Mouse (Mus musculus) lung, postnatal 14 days (tissue): ENCODE measurements at regions not wholly inside any gene's neighbourhood (a gene's known extent, or its start where the extent isn't known, plus 50 kb on each side); places are given as distances from the start of the nearest gene placed in this dataset.

Experiments used
- DNase-seq: peaks from one replicate; pipeline ENCODE4 v3.0.0; 2021

DNA sequence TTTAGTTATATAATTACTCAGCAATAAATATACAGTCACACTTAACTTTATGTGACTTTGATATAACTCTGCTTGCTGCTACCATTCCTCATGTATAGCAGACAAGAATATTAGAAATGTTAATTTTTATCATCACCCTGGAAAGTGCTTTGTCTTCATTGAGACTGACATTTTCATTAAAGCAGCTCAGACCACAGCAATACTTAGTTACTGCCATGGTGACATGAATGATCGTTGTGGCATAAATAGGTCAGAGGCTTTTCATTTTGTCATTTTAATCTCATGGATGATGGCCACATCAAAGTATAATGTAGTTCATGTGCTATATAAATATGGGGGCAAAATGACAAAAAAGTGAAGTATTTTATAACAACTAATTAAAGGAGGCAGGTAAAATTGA is 498.1 kb downstream of the Slc22a22 start:
- DNase-seq = no peak

DNA sequence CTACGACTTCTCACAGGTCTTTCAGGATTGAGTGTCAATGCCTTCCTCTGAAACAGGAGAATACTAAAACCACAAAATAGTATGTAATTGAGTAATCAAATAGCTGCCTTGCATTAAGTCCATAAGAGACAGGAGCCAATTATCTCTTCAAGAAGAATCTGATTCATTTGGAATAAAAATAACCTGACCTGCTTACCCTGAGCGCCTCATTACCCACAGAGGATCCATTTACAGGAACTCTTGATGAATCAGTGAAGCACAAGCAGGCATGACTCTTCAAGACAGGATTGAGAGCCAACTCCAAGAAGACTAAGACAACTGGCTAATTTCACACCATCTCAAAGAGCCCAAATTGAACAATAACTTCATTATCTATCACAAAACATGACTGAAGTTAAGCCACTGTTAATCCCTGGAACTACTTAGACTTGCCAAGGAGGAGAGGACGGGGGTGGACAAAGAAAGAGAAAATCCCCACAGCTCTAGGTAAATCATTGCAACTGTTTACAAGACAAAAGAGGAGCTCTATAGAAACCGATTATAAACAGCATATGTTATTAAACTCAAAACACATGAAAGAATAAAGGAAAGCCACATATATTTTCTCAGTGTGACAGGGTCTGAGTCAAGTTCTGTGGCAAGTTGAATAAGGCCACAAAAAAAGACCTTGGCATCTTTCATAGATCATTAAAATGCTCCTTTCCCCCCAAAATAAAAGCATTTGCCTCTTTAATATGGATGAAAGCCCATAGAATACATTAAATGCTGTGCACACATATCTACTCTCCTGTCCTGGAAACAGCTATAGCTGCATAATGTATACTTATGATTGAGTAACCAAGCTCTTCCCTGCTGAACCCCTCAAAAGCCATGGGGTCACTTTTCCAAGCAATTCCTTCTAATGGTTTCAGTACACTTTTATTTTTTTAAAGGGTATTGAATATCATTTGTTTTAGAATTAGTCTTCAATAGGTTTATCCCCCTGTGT is 501.7 kb downstream of the Slc22a22 start:
- DNase-seq = no peak

DNA sequence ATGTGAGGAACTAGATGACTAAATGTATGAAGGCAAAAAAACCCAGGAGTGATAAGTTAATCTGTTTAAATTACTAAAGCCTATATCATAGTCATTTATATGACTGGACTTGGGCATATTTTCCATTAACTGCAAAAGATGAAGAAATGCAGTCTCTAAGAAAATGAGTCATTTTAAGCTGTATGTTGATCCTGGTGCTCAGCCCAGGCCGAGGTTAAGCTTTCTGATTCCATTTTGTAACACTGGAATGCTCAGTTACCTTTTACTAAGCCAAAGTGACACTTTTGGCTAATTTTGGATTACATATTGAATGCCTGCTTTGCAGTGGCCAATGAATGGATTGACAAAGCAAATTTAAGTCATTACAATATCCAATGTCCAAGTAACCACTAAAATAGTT is 507.3 kb downstream of the Slc22a22 start:
- DNase-seq = no peak

DNA sequence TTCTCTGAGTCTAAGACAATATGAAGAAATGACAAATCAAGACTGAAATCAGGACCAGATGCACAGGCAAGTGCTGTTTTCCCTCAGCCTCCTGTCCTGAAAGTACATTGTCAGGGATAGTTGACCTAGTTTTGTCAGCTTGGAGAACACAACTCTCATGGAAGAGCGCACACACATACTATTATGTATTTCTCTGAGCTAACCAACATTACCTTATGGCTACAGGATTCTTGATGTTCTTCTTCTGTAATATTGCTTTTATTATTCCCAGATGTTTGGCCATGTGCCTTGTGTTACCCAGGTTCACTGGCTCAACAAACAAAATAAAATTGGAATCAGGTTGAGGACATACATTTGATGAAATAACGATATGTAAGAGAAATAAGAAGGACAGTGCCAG is 521.1 kb downstream of the Slc22a22 start:
- no peak for DNase-seq

DNA sequence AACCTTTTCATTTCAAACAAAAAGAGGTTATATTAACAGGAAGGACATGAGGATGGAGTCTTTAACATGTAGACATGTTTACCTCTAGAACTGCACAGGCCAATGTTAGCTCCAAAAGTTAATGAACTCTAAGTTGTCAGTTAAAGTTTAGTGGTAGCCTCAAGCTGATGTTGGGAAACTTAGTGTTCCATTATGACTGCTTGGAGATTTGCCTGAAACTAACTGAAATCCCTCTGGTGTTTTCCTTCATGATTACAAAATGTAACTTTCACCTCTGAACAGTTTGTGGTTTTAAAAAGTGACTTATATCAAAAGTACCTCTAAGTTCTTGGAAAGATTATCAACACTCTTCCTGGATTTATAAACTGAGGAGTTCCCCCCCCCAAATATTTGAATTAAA is 525.2 kb downstream of the Slc22a22 start:
- DNase-seq = no peak

DNA sequence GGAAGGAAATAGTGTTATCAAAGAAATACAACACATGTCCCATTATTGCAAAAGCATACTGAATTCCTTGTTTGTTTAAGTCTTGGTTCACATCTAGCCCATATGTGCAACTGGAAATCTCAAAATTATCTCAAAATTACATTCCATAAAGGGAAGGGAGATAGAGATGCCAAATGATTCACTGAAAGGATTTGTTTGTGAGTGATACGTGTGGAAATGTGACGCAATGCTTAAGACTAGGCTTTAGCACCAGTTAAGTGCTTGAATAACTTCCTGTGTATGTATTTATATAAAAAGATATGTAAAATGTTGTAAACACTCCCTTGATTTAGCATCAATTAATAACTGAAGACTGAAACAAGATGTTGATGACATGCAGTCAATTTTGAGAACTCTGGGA is 526.6 kb downstream of the Slc22a22 start:
- DNase-seq = no peak

DNA sequence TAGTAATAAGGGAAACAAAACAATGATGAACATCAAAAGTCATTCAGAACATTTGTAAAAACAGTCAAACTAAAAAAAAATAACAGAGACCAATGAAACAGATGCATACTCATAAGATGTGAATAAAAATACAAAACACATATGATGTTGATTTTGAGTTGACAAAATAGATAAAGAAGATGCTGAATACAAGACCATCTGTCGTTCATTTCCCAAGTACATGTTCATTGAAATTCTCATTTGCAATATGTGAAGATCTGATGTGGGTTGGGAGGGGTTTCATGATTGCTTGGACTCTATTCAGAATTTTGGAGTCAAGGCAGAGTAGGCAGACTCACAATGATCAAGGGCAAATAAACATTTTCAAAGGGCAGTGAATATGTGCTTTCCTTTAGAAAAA is 536.5 kb downstream of the Slc22a22 start:
- no peak for DNase-seq

DNA sequence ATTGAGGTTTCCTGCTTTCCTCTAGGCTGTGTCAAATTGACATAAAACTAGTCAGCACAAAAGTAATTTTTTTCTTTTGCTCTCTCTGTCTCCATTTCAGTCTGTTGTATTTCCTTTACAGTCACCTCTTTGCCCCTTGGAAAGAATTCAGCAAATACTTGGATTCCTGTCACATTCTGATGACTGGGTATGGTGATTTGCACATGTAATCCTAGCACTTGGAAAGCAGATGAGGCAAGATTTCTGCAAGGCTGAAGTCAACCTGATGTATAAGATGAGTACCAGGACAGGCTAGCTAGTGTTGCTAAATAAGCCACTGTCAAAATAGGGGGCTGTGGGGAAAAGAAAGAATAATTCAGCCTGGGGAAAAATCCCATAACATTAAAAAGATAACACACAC is 580.9 kb downstream of the Slc22a22 start:
- no peak for DNase-seq

DNA sequence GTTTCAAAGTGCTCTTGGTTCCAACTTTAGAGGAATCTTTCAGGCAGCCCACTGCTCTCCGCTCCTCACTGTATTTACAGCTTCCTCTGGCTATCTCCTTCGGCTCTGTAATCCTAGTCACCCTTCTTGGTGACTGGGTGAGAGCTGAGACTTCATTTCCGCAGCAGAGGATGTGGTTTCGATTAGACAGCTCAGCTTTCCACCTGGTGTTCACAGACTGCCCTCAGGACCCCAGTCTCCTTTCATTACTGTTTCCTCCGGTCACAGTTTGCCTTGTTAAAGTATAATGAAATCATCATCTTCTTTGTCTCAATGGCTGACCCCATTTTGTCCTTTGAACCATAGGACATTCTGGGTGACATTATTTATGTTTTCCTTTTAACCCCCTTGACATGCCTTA is 595.9 kb downstream of the Slc22a22 start:
- no peak for DNase-seq

DNA sequence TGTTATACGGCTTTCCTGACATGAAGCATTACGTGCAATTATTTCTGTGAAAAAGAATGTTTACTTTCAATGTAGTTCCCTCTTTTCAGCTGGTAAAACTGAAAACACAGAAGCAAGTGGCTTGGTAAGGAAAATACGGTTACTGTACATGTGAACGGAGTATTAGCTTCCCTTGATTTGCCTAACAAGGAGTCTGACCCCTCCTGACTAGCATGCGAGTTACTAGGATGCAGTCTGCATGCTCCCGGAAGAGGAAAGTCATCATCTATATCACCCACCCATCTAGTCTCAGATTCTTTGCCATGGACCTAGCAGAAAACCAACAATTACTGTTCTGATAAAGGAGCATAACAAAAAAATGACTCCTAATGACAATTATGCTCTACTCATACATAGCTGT is 611.5 kb downstream of the Slc22a22 start:
- DNase-seq = no peak

DNA sequence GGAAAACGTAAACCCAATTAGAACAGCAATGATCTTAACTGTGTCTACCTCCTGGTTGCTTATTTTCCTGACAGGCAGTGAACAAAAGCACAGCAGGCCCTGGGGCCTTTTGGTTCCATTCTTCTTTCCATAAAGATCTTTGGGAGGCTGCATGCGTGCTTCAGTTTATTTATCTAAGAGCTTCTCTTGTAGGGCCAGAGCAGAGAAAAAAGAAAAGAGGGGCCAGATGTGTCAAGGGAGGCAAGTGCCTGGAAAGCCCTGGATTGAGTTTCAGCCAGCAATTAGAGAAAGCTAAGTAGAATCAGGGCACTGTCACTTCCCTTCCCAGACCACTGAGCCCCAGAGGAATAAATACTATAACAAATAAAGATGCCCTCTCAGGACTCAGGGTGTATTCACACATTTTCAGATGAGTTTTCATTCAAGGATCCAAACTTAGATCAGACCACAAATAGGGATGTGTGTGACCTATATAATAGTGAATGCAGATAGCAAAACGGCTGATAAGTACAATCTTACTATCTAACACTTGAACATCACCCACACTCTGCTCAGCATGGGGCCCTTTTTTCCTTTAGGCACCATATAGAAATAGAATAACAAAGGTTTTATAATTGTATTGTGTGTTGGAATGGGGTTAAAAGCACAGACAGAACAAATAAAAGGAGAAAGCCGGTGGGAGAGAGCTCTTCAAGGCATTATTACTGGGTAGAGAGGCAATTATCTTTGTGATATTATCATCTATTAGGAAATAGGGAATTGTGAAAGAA is 612.2 kb downstream of the Slc22a22 start:
- DNase-seq = no peak

DNA sequence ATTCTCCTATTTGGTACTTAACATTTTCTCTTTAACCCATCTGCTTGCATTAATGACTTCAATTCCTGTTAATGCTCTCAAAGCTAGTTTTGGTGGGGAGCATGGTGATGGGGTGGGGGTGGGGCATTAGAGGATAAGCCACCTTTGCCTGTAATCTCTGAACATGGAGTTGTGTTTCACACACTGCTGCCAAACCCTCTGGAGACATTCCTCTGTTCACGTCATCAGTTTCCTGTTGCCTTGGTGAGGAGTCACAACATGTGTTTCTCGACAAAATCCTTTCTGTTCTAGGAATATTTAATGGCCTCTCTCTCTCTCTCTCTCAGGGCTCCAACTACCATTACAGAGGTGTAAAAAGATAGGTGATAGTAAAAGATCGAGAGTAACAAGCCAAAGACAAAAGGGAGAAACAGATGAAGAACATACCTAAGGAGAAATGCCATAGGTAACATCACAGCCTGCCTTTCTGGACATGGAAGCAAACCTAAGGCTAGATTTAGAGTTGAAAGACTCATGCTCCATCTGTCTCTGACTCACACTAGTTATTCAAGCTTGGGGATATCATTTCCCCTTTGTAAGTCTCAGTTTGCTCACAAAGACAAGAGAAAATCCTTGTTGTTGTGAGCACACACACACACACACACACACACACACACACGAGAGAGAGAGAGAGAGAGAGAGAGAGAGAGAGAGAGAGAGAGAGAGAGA is 618.6 kb downstream of the Slc22a22 start:
- DNase-seq = peak; percentile 2

DNA sequence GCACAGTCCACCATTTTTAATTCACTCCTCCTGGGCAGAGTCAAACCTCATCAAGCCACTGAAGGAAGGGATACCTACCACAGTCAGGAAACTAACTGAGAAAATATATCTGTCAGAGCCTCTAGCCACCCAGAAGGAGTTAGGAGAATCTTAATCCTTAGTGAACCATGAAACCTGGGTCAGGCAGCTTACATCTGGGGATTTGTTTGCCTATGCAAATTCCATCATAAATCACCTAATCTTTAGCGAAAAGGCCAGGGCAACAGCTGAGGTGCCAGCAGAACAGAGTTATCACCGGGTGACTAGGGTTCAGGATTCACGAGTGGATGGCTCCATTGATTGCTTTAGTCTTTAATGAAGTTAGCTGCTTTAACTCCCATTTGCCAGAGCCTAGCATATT is 619.3 kb downstream of the Slc22a22 start:
- DNase-seq = no peak

DNA sequence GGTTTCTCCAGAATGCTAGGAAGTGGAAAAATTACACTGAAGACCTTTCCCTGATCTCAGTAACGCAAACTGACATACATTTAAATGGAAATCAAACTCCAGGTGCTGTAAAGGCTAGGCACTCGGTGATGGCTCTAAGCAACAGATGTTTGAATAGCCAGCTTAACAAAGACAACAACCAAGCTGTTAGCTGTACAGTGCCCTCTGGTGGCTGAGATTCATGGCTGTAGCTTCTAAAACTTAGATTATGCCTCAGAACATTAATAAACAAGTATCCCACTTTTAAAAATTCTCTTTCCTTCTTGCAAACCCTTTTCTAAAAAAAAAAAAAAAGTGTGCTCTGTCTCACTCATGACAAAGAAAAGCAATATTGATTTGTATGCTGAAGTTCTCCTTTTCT is 621.4 kb downstream of the Slc22a22 start:
- DNase-seq = peak; percentile 74

DNA sequence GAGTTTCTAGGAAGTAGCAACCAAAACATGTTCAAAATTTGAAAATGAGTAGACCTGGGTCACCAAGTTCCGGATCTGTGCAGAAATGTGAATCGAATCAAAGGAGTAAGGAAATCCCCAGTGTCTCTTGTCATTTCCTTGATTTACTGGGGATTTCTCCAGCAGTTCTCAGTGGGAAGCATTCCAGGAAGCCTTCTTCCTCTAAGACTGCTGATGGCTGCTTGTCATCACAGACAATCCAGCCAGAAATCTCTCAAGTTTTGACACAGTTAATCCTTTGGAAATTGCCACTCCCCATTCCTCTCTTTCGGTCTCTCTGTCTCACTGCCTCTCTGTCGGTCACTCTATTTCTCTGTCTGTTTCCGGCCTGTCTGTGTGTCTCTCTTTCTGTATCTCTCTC is 624.3 kb downstream of the Slc22a22 start:
- DNase-seq = no peak

DNA sequence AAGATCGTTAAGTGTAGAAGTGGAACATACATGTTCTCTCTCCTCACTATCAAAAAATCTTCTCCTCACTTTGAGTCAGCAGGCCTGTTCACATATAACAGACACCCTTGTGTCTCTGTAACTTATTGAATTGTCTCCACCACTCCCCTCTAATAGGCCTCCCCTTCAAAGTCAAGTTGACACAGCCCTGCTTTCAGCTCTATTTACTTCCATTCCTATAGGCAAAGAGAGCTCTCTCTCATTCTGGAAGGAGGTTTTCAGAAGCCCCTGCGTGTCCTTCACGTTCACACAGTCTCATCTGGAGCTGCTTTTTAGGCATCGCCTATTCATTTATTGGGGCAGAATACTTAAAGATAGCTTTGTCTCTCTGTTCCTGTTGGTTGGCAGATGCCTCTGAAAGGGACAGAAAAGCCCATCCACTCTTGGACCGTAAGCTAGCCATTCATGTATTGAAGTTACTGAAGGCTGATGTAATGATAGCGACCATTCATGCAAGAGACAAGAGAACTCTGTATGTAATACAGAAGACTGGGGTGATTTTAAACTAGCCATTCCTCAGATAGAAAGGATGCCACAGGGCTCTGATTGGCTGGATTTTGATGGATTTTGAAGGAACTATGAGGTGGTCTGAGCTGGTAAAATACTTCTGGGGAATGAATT is 629.8 kb downstream of the Slc22a22 start:
- DNase-seq = no peak

DNA sequence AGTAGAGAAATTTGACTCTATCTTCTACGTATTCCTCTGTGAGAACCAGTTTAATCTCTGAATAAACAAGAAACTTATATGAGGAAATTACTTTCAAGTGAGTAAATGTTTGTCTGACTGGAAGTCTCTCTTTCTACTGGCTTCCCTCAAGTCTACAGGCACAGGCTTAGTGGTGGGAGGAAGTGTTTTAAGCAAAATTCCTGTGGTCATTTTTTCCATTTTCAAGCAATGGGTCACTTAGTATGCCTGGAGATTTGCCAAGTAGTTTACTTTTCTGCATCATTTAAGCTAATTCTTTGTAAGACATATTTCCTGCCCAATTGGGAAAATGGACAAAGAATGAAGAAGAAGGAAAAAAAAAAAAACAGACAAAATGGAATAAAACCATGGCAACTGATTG is 632.9 kb downstream of the Slc22a22 start:
- no peak for DNase-seq

DNA sequence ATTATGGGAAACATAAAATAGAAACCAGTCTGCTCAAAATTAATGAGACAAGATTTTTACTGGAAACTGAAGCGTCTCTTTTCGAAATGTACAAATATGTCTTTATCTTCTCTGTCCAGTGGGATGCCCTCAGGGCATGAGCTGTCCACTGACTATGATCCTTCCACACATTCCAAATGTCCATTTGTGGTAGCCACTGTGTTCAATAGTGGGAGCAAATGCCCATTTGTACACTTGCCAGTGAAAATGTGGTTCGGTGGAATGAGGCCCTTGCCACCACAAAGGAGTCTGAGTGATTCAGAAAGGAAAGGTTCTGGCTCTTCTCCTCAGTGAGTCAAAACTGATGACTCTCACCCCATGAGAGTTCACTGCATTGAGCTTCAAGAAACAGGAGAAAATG is 635.9 kb downstream of the Slc22a22 start:
- DNase-seq = no peak

DNA sequence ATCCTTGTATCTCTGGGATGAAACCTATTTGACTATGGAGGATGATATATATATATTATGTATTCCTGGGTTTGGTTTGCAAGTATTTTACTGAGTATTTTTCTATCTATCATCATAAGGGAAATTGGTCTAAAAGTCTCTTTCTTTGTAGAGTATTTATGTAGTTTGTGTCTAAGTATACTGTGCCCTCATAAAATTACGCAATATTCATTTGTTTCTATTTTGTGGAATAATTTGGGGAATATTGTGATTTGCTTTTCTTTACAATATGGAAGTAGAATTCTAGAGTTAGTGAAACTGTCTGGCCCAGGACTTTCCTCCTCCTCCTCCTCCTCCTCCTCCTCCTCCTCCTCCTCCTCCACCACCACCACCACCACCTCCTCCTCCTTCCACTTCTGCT is 640.1 kb downstream of the Slc22a22 start:
- DNase-seq = no peak

DNA sequence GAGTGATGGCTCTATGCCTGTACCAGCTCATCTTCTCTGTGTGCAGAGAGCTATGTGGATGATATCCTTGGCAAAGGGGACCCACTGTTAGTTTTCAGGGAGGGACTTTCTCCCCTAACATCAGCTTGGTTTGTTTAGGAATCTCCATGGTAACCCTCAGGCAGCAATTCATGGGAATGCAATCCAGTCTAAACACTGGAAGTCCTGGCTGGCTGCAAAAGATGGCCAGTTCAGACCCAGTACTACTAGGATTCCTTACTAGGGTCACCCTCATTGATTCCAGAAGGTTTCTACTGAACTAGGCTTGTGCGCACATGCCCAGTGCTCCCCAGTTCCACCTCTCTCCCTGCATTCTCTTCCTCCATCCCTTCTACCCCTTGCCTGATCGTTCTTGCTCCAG is 642.8 kb downstream of the Slc22a22 start:
- DNase-seq = no peak

DNA sequence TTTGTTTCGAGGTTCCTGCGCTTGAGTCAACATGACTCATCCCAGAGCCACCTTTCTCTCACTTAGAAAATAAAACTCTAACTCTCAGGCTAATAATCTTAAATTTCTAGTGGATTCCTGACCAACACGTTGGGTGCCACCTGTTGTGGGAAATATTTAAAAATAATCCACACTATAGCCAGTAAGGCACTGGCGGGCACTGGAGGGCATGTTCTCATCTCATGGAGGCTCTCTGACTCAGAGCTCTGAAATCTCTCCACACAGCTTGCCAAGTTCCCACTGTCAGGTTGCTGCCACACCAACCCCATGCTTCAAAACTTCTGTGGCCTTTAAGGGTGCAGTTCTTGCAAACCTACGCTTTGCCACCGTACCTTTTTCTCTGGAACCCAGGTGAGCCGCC is 644.8 kb downstream of the Slc22a22 start:
- DNase-seq = no peak

DNA sequence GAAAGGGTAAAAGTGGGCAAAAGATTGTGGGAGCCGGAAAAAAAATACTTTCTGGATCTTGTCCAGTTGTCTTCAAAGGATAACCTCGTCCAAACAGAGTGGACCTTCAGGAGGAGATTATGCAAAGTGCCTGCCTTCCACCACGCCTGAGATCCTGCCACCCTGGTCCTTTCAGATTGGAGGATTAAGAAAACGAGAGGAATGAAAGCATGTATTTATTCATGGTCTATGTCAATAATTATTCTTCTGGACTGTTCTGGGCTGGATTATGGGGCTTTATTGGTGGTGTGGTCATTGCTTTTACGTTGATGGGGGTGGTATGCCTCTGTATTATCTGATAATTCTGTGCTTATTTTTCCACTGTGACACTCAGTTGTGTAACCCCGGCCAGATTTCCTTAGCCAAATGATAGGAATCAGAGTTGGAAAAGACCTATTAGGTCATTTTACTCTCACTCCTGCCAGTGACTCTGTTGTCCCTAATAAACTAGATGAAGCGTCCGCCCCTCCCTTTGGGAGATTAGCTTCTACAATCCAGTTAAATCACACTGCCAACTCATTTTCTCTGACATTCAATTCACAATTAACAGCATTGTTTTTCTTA is 656.3 kb downstream of the Slc22a22 start:
- DNase-seq = no peak
